Mouse (Mus musculus) thymus, postnatal 36 days (tissue): Measurements from ENCODE around the gene Hras.

Source experiments
- DNase-seq, 2 experiments: peaks; one replicate each; pipeline ENCODE4 v3.0.0; 2022; ENCODE audit warnings: mixed read lengths in 2 of 2

Hras gene

GRCm38 (mm10) chr7:141173323-141173850 lies 20.4 kb downstream of the Hras start:
- DNase-seq = no peak

GRCm38 (mm10) chr7:141172116-141173006 lies 21.4 kb downstream of the Hras start, which contains the start of gene Rnh1:
Gene Rnh1 (minus strand): TSS chr7:141172857.
- peak; percentile 91 to 93 for DNase-seq

- no peak for DNase-seq
Observed at GRCm38 (mm10) chr7:141169866-141170265, 23.9 kb downstream of the Hras start.

DNA sequence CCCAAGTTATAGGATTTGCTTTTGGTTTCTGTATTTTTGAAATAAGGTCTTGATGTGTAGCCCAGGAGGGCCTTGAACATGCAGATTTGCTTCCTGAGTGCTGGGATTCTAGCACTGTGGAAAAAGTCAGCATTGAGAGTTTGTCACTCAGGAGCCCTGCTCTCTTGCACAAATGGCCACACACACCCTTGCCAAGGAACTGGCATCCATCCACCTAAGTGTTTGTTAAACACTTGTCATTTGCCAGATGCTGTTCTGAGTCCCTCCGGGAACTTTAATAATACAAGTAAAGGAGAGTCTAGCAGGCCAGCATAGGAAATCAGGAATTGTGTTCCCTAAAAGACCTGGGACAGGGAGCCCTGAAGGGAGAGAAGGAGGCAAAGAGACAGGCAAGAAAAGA lies 24.5 kb downstream of the Hras start:
- no peak for DNase-seq

GRCm38 (mm10) chr7:141168518-141168953 lies 25.3 kb downstream of the Hras start:
- DNase-seq = peak; percentile 42 to 48

GRCm38 (mm10) chr7:141167901-141168517 lies 25.8 kb downstream of the Hras start:
- DNase-seq = no peak

GRCm38 (mm10) chr7:141164850-141165249 lies 29.0 kb downstream of the Hras start:
- no peak for DNase-seq

DNA sequence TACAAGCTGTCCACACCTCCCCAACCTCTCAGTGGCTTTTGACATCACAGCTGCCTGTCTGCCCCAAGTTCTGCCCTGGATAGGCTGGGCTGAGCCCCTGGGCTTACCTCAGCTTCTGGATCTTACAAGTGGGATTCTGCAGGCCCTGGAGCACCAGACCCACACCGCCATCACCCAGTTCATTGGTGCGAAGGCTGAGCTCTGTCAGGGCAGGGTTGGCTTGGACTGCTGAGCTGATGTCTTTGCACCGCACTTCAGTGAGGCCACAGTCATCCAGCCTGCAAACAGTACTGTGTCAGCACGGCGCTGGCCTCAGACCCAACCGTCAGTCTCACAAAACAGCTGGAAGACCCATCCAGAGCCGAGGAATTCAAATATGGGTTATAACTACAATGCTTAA lies 29.4 kb downstream of the Hras start:
- DNase-seq = no peak

DNA sequence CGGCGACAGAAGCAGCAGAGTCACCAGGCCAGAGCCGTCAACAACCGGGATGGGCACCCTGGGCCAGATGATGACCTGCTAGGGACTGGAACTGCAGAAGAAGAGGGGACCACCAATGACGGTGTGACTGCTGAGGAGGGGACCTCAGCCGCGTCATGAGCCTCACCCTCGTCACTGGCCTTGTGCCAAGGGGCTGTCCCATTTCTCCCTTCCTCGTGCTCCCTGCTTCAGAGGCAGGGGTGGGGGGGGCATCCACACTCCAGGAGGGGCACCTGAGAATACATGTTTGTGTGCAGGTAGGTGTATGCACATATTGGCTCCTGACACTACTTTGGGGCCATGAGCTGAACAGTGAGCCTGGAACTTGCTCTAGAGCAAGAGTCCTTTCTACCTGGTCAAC lies 38.4 kb downstream of the Hras start:
- no peak for DNase-seq

DNA sequence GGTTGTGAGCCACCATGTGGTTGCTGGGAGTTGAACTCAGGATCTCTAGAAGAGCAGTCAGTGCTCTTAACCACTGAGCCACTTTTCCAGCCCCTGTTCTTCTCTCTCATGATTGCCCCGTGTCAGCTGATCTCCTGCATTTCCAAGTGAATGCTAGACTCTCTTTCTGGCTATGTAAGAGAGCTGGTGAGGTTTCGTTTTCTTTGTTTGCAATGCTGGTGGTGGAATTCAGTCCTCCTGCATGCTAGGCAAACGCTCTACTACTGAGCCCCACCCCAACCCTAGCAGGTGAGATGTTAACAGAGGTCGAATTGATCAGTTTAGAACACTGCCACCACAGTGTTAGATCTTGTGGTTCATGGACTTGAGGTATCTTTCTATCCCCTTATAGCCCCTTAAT lies 45.2 kb downstream of the Hras start:
- DNase-seq = no peak

DNA sequence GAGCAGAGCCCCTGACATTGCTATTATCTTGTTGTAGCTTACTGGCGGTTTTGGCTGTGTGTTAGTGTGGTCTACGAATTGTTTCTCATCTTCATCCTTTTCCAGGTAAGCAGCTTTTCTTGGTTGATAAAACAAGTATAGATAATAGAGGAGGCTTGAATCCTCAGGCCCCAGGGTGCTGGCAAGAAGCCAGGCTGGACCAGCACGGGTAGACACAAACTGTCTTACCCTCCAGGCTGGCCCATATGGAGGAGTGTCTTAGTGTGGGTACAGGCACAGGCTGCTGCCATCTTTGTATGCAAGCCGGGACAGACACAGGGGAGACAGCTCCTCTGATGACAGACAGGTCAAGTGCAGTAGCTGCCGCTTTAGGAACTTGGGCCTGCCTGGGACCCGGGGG lies 46.8 kb downstream of the Hras start:
- no peak for DNase-seq

GRCm38 (mm10) chr7:141146043-141146595 lies 47.7 kb downstream of the Hras start:
- no peak for DNase-seq

DNA sequence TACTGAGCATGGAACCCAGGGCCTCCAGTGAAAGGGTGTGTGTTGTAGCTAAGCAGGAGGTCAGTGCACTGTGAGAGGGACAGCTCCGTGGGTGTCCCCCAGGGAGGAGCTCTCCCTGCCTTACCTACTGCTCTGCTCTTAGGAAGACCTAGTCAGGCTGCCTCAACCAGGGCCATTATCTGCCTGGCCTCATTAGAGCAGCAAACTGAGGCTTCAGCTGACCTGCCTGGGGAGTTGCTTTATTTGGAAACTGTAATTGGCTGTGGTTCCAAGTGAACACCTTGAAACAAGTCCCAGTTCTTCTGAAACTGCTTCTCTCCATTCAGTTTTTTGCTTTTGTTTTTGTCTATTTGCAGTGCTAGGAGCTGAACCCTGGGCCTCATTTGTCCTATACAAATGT lies 48.4 kb downstream of the Hras start:
- DNase-seq = no peak

DNA sequence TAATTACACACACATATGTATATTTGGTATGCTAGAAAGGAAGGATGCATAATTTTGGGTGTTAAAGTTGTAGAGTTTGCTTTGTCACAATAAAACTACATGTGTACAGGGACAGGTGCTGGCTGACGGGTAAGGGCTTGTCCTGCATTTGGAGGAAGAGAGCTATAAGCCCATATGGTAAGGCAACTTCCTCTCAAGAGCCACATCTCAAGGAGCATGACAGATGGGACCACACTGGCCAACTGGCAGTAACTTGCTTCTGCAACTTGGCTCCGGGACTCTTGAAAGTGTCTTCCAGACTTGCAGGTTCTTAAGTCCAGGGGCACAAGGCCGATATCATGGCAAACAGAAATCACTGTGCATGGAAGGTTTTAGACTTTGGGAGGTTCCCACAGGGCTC lies 49.2 kb downstream of the Hras start:
- DNase-seq = no peak

DNA sequence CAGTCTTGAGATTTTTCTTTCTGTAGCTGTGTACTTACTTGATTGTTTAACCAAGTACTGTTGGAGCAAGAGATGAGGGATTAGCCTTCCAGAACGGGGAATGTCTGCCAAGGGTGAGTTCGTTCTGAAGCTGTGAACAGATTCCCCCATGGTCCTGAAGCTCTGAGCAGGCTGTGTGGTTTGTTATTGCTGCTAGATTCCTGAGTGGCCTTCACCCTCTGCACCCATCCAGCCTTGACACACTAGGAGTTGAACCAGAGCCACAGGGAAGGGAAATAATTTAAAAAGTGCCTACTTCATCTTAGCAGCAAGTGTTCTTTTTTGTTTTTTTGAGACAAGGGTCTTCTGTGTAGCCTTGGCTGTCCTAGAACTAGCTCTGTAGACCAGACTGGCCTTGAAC lies 49.9 kb downstream of the Hras start:
- DNase-seq = no peak

DNA sequence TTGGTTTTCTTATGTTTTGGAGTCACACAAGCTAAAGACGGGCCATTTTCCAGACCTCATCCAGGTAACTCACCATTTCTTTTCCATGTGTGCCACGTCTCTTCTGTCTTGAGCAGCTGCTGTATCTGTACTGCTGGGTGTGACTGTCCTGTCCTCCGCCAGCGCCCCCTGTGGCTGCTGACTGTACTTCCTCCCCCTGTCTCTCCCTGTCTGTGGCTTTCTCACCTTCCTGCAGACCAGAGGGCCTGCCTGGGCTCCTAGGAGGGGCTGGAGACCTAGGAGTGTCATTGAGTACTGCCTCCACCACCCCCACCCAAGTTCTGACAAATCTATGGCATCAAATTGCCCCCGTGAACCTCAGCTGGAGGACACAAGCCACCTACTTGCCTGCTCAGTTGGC lies 50.7 kb downstream of the Hras start:
- peak; percentile 64 for DNase-seq

DNA sequence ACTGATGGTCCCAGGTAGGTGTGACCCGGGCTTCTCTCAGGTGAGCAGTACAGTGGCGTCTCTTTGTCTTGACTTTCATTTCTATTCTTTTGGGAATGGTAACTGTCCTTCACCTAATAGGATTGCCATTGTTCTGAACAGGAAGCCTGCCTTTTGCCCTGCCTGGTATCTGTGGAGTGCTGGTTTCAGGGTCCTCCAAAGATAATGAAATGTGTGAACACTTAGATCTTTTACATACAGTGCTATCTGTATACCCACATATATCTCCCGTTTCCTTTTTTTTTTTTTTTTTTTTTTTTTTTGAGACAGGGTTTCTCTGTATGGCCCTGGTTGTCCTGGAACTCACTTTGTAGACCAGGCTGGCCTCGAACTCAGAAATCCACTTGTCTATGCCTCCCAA lies 52.5 kb downstream of the Hras start:
- DNase-seq = no peak
